Mouse (Mus musculus): ENCODE results near the gene Prkn.
"Not testable (repeated sequence)": the region's sequence is repeated elsewhere in the genome, so short reads cannot be mapped to it uniquely, and the experiment has no call there.

Gene Prkn

DNA sequence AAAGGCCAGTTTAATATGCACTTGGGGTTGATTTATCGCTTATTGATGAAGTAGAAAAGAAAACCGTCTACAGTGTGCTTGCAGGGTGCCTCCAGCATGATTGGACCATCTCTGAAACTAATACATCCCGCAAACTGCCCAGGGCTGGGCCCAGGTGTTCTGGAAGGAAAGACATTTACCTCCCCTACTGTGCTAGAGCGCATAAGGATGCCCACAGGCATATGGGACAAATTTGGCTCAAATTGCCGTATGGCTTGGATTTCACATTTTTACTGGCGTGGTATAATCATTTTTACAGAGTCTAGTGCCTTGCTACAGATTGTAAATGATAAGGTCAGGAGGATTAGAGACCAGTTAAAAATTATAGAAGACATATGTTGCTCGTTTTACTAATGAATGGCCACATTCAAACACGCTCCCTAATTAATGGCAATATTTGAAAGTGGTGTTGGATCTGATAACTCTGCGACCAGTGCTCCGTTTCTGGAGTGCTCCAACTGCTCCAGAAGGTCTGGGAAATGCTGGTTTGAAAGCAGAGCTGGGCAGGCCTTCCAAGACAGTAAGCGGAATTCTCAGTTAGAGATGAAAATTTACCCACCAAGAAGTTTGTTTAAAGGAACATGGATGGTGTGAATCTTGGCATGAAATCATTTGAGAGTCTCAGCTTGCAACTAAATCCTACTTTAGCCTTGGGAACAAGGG is 1150.4 kb downstream of the Prkn start:
- no peak for DNase-seq (ENCODE audit: low spot score)

- no peak for DNase-seq (ENCODE audit: low spot score)
Measured at GRCm38 (mm10) chr17:11993249-11993648, 1153.1 kb downstream of the Prkn start.

- DNase-seq (ENCODE audit: low spot score): no peak
Measured at GRCm38 (mm10) chr17:11994252-11994651, 1154.1 kb downstream of the Prkn start.

DNA sequence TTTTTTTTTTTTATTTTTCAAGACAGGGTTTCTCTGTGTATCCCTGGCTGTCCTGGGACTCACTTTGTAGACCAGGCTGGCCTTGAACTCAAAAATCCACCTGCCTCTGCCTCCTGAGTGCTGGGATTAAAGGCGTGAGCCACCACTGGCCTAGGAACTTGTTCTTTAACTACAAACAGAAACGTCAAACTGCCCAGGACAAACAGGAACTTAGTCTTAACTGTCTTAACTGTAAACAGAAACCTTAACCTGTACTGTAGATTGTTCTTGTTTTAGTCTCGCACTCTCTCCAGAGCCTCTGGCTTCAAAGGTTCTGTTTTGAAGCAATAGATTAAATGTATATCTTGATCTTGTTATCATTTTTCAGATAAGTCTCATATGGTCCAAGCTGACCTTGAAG is 1154.6 kb downstream of the Prkn start:
- DNase-seq (ENCODE audit: low spot score): not testable (repeated sequence)

- DNase-seq (ENCODE audit: low spot score): no peak
Measured at GRCm38 (mm10) chr17:11995522-11995921, 1155.3 kb downstream of the Prkn start.

GRCm38 (mm10) chr17:11996311-11996710 is 1156.1 kb downstream of the Prkn start:
- no peak for DNase-seq (ENCODE audit: low spot score)

DNA sequence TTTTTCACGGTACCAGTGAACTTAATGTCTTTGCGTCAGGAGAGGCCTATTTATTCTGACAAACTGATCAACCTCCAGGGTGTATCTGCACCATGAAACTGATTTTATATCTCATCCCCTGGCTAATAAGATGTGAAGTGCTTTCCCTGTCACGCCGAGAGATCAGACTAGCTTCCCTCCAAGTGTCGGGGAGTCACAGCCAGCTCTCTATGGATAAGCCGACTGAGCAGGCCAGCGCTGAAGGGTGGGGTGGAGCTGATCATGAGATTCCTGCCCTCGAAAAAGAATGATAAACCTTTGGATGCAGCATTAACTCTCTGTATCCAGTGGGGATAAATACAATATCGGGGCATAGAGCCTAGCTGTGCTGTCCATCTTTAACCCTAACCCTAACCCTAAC is 1160.1 kb downstream of the Prkn start:
- no peak for DNase-seq (ENCODE audit: low spot score)

- no peak for DNase-seq (ENCODE audit: low spot score)
Measured at GRCm38 (mm10) chr17:12021326-12021725, 1181.1 kb downstream of the Prkn start.

DNA sequence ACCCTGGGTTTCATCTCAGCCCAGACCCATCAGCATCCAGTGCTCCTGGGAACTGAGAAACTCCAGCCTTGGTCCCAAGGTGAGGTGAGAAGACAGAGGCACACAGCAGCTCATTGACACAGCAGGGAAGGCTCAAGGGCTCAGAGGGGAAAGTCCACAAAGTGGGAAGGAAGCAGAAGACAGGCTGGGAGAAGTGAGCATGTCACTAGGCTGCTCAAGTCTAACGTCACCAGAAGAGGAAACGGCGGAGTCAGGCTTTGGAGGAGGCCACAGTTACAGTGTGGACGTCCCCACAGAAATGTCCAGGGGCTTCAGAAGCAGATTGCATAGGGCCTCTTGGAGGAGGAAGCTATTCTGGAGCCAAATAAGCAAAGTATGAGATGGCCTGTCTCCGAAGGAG is 1189.2 kb downstream of the Prkn start:
- DNase-seq (ENCODE audit: low spot score): no peak

- no peak for DNase-seq (ENCODE audit: low spot score)
Measured at GRCm38 (mm10) chr17:12029921-12030461, 1189.8 kb downstream of the Prkn start.

DNA sequence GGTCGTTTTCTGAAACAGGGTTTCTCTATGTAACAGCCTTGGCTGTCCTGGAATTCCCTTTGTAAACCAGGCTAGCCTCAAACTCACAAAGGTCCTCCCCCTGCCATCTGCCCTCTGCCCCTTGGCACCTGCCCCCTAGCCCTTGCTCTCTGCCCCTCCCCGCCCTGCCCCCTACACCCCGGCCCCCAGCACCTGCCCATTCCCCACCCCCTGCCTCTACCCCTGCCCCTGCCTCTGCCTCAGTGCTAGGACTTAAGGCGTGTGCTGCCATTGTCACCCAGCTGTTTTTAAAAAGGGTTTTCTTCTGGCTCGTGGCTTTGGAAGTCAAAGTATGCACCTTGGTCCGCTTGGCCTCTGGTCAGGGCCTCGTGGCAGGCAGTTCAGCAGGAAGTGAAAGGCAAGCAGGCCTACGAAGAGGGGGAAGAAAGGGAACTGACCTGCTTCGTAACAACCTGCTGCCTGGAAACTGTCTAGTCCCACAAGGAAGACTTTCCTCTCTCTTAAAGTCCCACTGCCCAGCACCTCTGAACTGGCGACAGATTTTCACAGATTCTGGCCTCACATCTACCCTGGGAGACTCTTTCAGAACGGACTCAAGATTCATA is 1190.5 kb downstream of the Prkn start:
- DNase-seq (ENCODE audit: low spot score): no peak

DNA sequence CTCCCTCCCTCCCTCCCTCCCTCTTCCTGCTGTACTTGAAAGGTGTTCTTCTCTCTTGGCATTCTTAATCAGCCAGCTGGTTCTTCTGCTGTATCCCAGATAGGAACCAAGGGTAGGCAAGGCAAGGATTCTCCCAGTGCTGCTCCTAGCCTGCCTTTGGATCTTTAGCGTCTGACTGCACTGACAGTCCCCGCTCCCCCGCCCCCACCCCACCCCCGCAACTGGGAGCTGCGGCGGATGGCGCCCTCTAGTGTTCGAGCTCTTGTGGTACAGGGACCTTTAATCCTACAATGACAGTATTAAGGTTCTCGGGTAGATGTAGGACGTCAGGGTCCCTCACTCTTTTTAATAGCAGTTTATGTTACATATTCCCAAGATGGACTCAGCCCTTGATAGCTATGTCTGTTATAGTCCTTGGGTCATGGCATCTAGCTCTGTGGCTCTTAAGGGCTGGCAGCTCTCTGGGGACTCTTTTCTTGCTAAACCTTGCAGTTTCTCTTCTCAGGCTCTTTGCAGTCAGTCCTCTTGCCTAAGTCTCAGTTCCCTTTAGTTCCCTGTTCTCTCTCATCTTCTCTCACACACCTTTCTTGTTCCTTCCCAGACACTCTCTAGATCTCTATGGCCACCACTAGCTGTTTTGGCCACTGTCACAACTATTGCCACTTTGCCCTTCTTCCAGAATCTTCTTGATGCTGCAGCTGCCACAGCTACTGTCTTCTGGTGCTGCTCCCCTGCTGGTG is 1191.2 kb downstream of the Prkn start:
- peak; percentile 46 for DNase-seq (ENCODE audit: low spot score)

DNA sequence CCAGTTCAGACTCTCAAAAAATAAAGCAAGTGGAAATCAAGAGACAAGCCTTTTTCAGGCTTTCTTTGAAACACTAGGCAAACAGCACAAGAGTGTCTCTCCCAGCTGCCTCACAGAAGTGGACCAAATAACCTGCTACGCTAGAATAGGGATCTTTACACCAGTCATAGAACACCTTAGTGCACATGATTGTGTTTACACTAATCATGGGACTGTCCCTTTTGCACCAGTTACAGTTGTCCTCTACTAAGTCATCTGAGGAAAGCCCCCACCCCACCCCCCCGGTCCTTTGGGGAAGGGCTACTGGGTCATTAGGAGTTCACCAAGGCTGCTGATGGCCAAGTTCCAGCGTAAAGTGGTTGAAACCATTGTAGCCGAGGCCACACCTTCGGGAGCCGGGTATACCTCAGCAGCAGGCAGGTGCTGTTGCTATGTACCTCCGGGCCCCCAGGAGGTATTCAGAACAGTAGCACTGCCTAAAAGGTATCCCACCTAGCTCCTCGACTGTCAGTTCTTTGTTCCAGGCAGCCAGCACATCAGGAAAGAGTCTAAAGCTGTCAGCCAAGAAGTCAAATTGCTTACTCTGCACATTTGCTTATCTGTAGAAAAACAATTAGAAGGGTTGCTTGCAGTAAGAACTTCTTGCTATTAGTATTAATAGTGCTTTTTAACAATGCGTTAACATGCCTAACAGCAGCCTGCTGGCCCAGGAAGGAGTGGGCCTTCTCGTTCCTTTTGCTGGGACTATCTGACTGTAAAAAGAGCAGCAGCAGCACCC is 1192.0 kb downstream of the Prkn start:
- no peak for DNase-seq (ENCODE audit: low spot score)

- no peak for DNase-seq (ENCODE audit: low spot score)
Measured at GRCm38 (mm10) chr17:12035386-12035785, 1195.2 kb downstream of the Prkn start.

DNA sequence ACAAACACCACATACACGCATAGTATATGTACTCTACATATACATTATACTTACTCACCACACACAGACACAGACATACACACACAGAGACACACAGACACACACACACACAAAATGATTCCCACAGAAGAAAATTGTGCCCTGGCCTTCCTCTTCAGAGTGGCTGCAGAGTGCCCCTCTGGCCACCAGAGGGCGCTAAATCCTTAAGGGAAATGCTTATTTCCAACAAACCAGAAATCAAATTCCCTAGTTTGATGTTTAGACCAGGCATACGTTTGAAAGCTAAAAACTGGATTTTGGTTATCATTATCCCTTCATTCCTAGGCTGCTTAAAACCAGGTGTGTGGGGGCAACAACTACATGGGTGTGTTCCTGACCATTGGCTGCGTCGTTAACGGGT is 1196.0 kb downstream of the Prkn start:
- peak; percentile 69 for DNase-seq (ENCODE audit: low spot score)

DNA sequence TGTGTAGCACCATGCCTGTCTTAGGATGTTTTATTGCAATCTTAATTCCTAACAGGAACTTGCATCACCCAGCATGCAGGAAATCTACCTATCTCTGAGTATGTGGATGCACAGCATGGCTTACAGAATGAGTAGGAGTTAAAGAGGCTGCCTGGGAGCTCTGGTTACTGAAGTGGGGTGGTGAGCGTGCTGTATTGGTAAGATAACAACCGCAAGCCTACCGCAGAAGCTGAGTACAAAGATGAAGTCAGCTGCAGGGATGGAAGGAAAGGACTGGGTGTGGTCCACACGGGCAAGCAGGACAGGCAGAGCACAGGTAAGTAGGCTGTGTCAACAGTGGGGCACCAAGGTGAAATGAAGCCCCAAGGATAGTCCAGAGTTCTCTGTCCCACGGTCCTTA is 1196.9 kb downstream of the Prkn start:
- DNase-seq (ENCODE audit: low spot score): no peak

GRCm38 (mm10) chr17:12037574-12037973 is 1197.4 kb downstream of the Prkn start:
- no peak for DNase-seq (ENCODE audit: low spot score)

GRCm38 (mm10) chr17:12038499-12038898 is 1198.3 kb downstream of the Prkn start:
- no peak for DNase-seq (ENCODE audit: low spot score)

DNA sequence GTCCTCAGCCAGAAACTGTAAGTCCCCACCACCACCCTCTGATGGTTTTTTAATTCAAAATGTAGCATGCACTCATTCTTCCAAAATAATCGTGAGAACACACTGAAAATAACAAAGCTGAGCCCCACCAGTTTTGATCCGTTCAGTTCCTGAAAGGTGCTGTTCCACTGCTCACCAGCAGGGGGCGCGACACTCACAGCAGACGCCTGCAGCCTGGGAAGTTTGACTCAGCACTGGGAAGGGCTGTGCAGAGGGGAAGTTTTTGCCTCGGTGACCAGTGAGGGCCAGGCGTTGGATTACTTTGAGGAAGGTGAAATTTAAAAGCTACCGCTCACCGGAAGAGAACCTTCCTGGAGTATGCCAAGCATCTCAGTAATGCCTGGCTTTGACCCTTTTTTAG is 1199.0 kb downstream of the Prkn start:
- DNase-seq (ENCODE audit: low spot score): peak; percentile 84

DNA sequence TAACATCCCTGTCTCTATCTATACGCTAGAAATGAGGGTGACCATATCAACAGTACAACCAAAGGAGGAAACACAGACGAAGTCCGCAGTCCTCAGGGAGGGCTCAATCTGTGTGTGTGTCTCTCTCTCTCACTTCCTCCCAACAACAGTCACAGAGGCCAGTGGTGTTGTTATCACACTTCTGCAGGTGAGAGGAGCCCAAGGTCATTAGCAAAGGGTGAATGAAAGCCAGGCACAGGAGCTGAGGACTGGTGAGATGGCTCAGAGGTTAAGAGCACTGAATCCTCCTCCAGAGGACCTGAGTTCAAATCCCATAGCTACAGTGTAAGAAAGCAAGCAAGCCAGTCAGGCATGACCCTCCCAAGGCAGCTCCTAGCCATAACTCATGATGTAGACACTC is 1199.7 kb downstream of the Prkn start:
- no peak for DNase-seq (ENCODE audit: low spot score)

- no peak for DNase-seq (ENCODE audit: low spot score)
Measured at GRCm38 (mm10) chr17:12040546-12040945, 1200.4 kb downstream of the Prkn start.

- DNase-seq (ENCODE audit: low spot score): no peak
Measured at GRCm38 (mm10) chr17:12041091-12041655, 1201.0 kb downstream of the Prkn start.
